Mouse (Mus musculus): Measurements from ENCODE around the gene Chrm4. TPM values are rescaled to one million over a fixed set of nuclear protein-coding genes. Genes with fewer than 3 reads are reported as not detected.

The Chrm4 gene
- polyA plus RNA-seq (2016; fragmentation: Nextera tagmentation; extraction: Ambion mirVana), result 0.12 and 0.77 TPM in 2 replicates

GRCm38 (mm10) chr2:91926949-91927348 is at the start of gene Chrm4:
TSS of gene Chrm4 (plus strand) at chr2:91927249.
- H3K36me3 ChIP-seq (replicated peaks), result peaks cover 28% of the 10 kb centered on the region
- 0 out of 2 replicates have a peak within 1 kb of the TSS, but pooled peaks have one; percentile 31 for H3K27ac ChIP-seq
- 96% methylated on average over 3 of the region's 3 CpGs for WGBS
- peaks cover 54% of the 10 kb centered on the region for H3K27me3 ChIP-seq (ENCODE audit: poor library complexity, severe bottlenecking)
- H3K4me3 ChIP-seq, result peak within 1 kb of the TSS; percentile 25
- no peak for DNase-seq (ENCODE audit: extremely low spot score, low spot score)
- peaks cover 69% of the 10 kb centered on the region for H3K4me1 ChIP-seq
- H3K9me3 ChIP-seq, result no peaks in the 10 kb centered on the region

- no peaks in the 10 kb centered on the region for H3K27me3 ChIP-seq (ENCODE audit: poor library complexity, severe bottlenecking)
- H3K27ac ChIP-seq, result no peak overlapping the region
- peaks cover 6% of the 10 kb centered on the region for H3K4me1 ChIP-seq
- no peak for DNase-seq (ENCODE audit: extremely low spot score, low spot score)
- no peaks in the 10 kb centered on the region for H3K9me3 ChIP-seq
- peaks cover 21% of the 10 kb centered on the region for H3K36me3 ChIP-seq (replicated peaks)
- no peak overlapping the region for H3K4me3 ChIP-seq
- WGBS, result 84% methylated on average over 7 of the region's 7 CpGs
These were observed 48.5 kb upstream of the Chrm4 start for GRCm38 (mm10) chr2:91878387-91879180.

- Histone ChIP-seq H3K36me3 (replicated peaks) (peaks cover 28% of the 10 kb centered on the region), H3K27ac (no peak overlapping the region), H3K4me1 (peaks cover under 1% of the 10 kb centered on the region), H3K27me3 (ENCODE audit: poor library complexity, severe bottlenecking) (no peaks in the 10 kb centered on the region), H3K4me3 (no peak overlapping the region), H3K9me3 (no peaks in the 10 kb centered on the region)
- no peak for DNase-seq (ENCODE audit: extremely low spot score, low spot score)
- WGBS, result 93% methylated on average over 4 of the region's 4 CpGs
These were observed 43.1 kb upstream of the Chrm4 start for GRCm38 (mm10) chr2:91883961-91884360.

- no peak overlapping the region for H3K4me3 ChIP-seq
- 76% methylated on average over 4 of the region's 4 CpGs for WGBS
- H3K27ac ChIP-seq, result no peak overlapping the region
- no peaks in the 10 kb centered on the region for H3K9me3 ChIP-seq
- H3K36me3 ChIP-seq (replicated peaks), result peaks cover 28% of the 10 kb centered on the region
- no peak for DNase-seq (ENCODE audit: extremely low spot score, low spot score)
- no peaks in the 10 kb centered on the region for H3K27me3 ChIP-seq (ENCODE audit: poor library complexity, severe bottlenecking)
- no peaks in the 10 kb centered on the region for H3K4me1 ChIP-seq
These were observed 42.4 kb upstream of the Chrm4 start for GRCm38 (mm10) chr2:91884616-91885015.

- H3K4me1 ChIP-seq, result no peaks in the 10 kb centered on the region
- 95% methylated on average over 3 of the region's 3 CpGs for WGBS
- H3K4me3 ChIP-seq, result no peak overlapping the region
- H3K27me3 ChIP-seq (ENCODE audit: poor library complexity, severe bottlenecking), result no peaks in the 10 kb centered on the region
- DNase-seq (ENCODE audit: extremely low spot score, low spot score), result no peak
- peaks cover 30% of the 10 kb centered on the region for H3K36me3 ChIP-seq (replicated peaks)
- H3K9me3 ChIP-seq, result no peaks in the 10 kb centered on the region
- H3K27ac ChIP-seq, result no peak overlapping the region
These were observed 32.3 kb upstream of the Chrm4 start for GRCm38 (mm10) chr2:91894716-91895115.

- Histone ChIP-seq H3K4me3 (no peak overlapping the region), H3K36me3 (replicated peaks) (peaks cover 34% of the 10 kb centered on the region), H3K9me3 (no peaks in the 10 kb centered on the region), H3K4me1 (no peaks in the 10 kb centered on the region), H3K27ac (no peak overlapping the region), H3K27me3 (ENCODE audit: poor library complexity, severe bottlenecking) (no peaks in the 10 kb centered on the region)
- no peak for DNase-seq (ENCODE audit: extremely low spot score, low spot score)
- 95% methylated on average over 3 of the region's 3 CpGs for WGBS
These were observed 31.6 kb upstream of the Chrm4 start for GRCm38 (mm10) chr2:91895401-91895800.

- H3K9me3 ChIP-seq, result no peaks in the 10 kb centered on the region
- no peak for DNase-seq (ENCODE audit: extremely low spot score, low spot score)
- no peaks in the 10 kb centered on the region for H3K27me3 ChIP-seq (ENCODE audit: poor library complexity, severe bottlenecking)
- H3K4me1 ChIP-seq, result no peaks in the 10 kb centered on the region
- peaks cover 43% of the 10 kb centered on the region for H3K36me3 ChIP-seq (replicated peaks)
- no peak overlapping the region for H3K4me3 ChIP-seq
- H3K27ac ChIP-seq, result no peak overlapping the region
These were observed 29.1 kb upstream of the Chrm4 start for GRCm38 (mm10) chr2:91897968-91898367.

- Histone ChIP-seq H3K9me3 (no peaks in the 10 kb centered on the region), H3K4me1 (no peaks in the 10 kb centered on the region), H3K36me3 (replicated peaks) (peaks cover 43% of the 10 kb centered on the region), H3K27ac (no peak overlapping the region), H3K27me3 (ENCODE audit: poor library complexity, severe bottlenecking) (no peaks in the 10 kb centered on the region), H3K4me3 (no peak overlapping the region)
- 96% methylated on average over 3 of the region's 3 CpGs for WGBS
- DNase-seq (ENCODE audit: extremely low spot score, low spot score), result no peak
These were observed 27.9 kb upstream of the Chrm4 start for GRCm38 (mm10) chr2:91899141-91899540.

GRCm38 (mm10) chr2:91900431-91900830 is 26.6 kb upstream of the Chrm4 start:
- WGBS, result 93% methylated on average over 8 of the region's 8 CpGs
- H3K9me3 ChIP-seq, result no peaks in the 10 kb centered on the region
- H3K4me3 ChIP-seq, result no peak overlapping the region
- H3K27me3 ChIP-seq (ENCODE audit: poor library complexity, severe bottlenecking), result no peaks in the 10 kb centered on the region
- peaks cover 50% of the 10 kb centered on the region for H3K36me3 ChIP-seq (replicated peaks)
- H3K27ac ChIP-seq, result no peak overlapping the region
- DNase-seq (ENCODE audit: extremely low spot score, low spot score), result no peak
- H3K4me1 ChIP-seq, result peaks cover 7% of the 10 kb centered on the region; the same call in 1 of the 2 replicates

GRCm38 (mm10) chr2:91902336-91902735 is 24.7 kb upstream of the Chrm4 start:
- Histone ChIP-seq H3K4me1 (peaks cover 7% of the 10 kb centered on the region; the same call in 1 of the 2 replicates), H3K4me3 (no peak overlapping the region), H3K9me3 (no peaks in the 10 kb centered on the region), H3K27me3 (ENCODE audit: poor library complexity, severe bottlenecking) (no peaks in the 10 kb centered on the region), H3K27ac (no peak overlapping the region), H3K36me3 (replicated peaks) (peaks cover 62% of the 10 kb centered on the region)
- DNase-seq (ENCODE audit: extremely low spot score, low spot score), result no peak
- 78% methylated on average over 5 of the region's 5 CpGs for WGBS

- H3K27me3 ChIP-seq (ENCODE audit: poor library complexity, severe bottlenecking), result no peaks in the 10 kb centered on the region
- H3K36me3 ChIP-seq (replicated peaks), result peaks cover 59% of the 10 kb centered on the region
- no peak for DNase-seq (ENCODE audit: extremely low spot score, low spot score)
- H3K27ac ChIP-seq, result no peak overlapping the region
- WGBS, result 98% methylated on average over 3 of the region's 3 CpGs
- no peaks in the 10 kb centered on the region for H3K9me3 ChIP-seq
- H3K4me1 ChIP-seq, result peaks cover 7% of the 10 kb centered on the region; the same call in 1 of the 2 replicates
- no peak overlapping the region for H3K4me3 ChIP-seq
These were observed 23.7 kb upstream of the Chrm4 start for GRCm38 (mm10) chr2:91903171-91903925.

- 88% methylated on average over 5 of the region's 5 CpGs for WGBS
- DNase-seq (ENCODE audit: extremely low spot score, low spot score), result no peak
- no peak overlapping the region for H3K4me3 ChIP-seq
- peaks cover 7% of the 10 kb centered on the region; the same call in 1 of the 2 replicates for H3K4me1 ChIP-seq
- H3K36me3 ChIP-seq (replicated peaks), result peaks cover 68% of the 10 kb centered on the region
- H3K9me3 ChIP-seq, result no peaks in the 10 kb centered on the region
- H3K27ac ChIP-seq, result peak overlapping the region; percentile 58; the same call in 1 of the 2 replicates
- H3K27me3 ChIP-seq (ENCODE audit: poor library complexity, severe bottlenecking), result no peaks in the 10 kb centered on the region
These were observed 22.3 kb upstream of the Chrm4 start for GRCm38 (mm10) chr2:91904618-91905307.

Measured in forebrain, embryonic 10.5 days (tissue).